Mouse (Mus musculus): ENCODE data around the gene Parp11. TPM values are rescaled to one million over a fixed set of nuclear protein-coding genes. Genes with fewer than 3 reads are reported as not detected.

Parp11 gene
- polyA plus RNA-seq, 1 experiment from 2014 or later, result 5.7 TPM

GRCm38 (mm10) chr6:127540517-127540916, 93.9 kb downstream of the Parp11 start:
- WGBS (ENCODE audit: insufficient replicate concordance), result 44% methylated on average over 4 of the region's 4 CpGs

GRCm38 (mm10) chr6:127541617-127542374, 95.2 kb downstream of the Parp11 start:
- no peak overlapping the region for H3K4me3 ChIP-seq (ENCODE audit: low read depth, low read length)
- H3K36me3 ChIP-seq (ENCODE audit: control insufficient read depth, insufficient read depth), result no peaks in the 10 kb centered on the region
- no peaks in the 10 kb centered on the region for H3K27me3 ChIP-seq (ENCODE audit: control insufficient read depth, insufficient read depth, low read depth, low read length)
- ATAC-seq (ENCODE audit: low read depth), result no peak
- H3K4me1 ChIP-seq (ENCODE audit: control insufficient read depth, low read depth, low read length), result no peaks in the 10 kb centered on the region
- no peak overlapping the region for H3K27ac ChIP-seq (ENCODE audit: low read length)
- H3K4me2 ChIP-seq (ENCODE audit: low read depth, low read length), result no peak overlapping the region
- no peak overlapping the region for H3K9ac ChIP-seq (ENCODE audit: low read depth, low read length)
- WGBS (ENCODE audit: insufficient replicate concordance), result 28% methylated on average over 18 of the region's 18 CpGs
- no peaks in the 10 kb centered on the region for H3K9me3 ChIP-seq (replicated peaks; ENCODE audit: control insufficient read depth, low read length)

More at GRCm38 (mm10) chr6:127540517-127540916, 93.9 kb downstream of the Parp11 start:
- Histone ChIP-seq H3K9me3 (replicated peaks; ENCODE audit: control insufficient read depth, low read length) (no peaks in the 10 kb centered on the region), H3K4me1 (ENCODE audit: control insufficient read depth, low read depth, low read length) (no peaks in the 10 kb centered on the region), H3K27ac (ENCODE audit: low read length) (no peak overlapping the region), H3K4me2 (ENCODE audit: low read depth, low read length) (no peak overlapping the region), H3K4me3 (ENCODE audit: low read depth, low read length) (no peak overlapping the region), H3K27me3 (ENCODE audit: control insufficient read depth, insufficient read depth, low read depth, low read length) (no peaks in the 10 kb centered on the region), H3K36me3 (ENCODE audit: control insufficient read depth, insufficient read depth) (no peaks in the 10 kb centered on the region), H3K9ac (ENCODE audit: low read depth, low read length) (no peak overlapping the region)
- no peak for ATAC-seq (ENCODE audit: low read depth)

Other genes starting within 250 kb of the Parp11 start
- gene Cracr2a, start 114.5 kb downstream of the Parp11 start, polyA plus RNA-seq (2015; fragmentation: Nextera tagmentation; extraction: Ambion mirVana), result 1.2 and 1.3 TPM in 2 replicates

Measured in liver, embryonic 16.5 days (tissue).